8 mouse cellular contexts compared by ENCODE assay signal in the genomic region with DNA sequence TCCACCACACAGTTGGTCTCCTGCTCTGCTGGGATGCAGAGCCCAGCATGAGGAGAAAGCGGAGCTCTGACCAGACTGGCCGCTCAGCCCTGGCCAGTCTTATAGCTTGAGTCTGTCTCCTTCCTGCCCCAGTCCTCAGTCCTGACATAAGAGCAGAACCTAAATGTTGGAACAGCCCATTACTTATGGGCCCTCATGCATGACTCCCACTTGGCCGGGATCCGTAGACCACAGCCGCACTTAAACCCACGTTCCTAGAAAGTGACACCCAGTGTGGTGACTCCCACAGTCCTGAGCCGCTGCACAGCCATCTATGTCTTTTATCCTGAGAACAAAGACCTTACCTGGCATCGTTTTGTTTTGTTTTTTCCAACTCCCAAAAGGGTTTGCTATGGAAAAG. TPM values are rescaled to one million over a fixed set of nuclear protein-coding genes. Genes with fewer than 3 reads are reported as not detected.
DNase-seq lines count a peak whose midpoint lies in the region; ATAC-seq and TF ChIP-seq lines count a peak whose summit lies in the region.

No protein-coding gene starts in this region.

- H3K27me3 ChIP-seq in heart, adult 2 months (ENCODE audit: control insufficient read depth, insufficient read depth, low read length): no peaks in the 10 kb centered on the region
- no peaks in the 10 kb centered on the region for H3K27me3 ChIP-seq in lung, embryonic 14.5 days (ENCODE audit: insufficient read depth, low read length)
- no peaks in the 10 kb centered on the region for H3K27me3 ChIP-seq in intestine, embryonic 15.5 days (replicated peaks)
- no peaks in the 10 kb centered on the region for H3K27me3 ChIP-seq in stomach, embryonic 14.5 days (ENCODE audit: control insufficient read depth, insufficient read depth, low read length)

- no peak for TF ChIP-seq POLR2A in heart, adult 2 months (IDR thresholded peaks at IDR 0.05; ENCODE audit: insufficient read depth, low read depth, low read length)

- peak overlapping the region; percentile 99 for H3K4me3 ChIP-seq in heart, adult 2 months
- peak overlapping the region; percentile 85 for H3K4me3 ChIP-seq in lung, embryonic 14.5 days (ENCODE audit: low read depth, low read length)
- H3K4me3 ChIP-seq in intestine, embryonic 15.5 days (replicated peaks): peak overlapping the region; percentile 17
- peak overlapping the region; percentile 71; the same call in 1 of the 2 replicates for H3K4me3 ChIP-seq in stomach, embryonic 14.5 days (ENCODE audit: low read depth, low read length)

- H3K4me1 ChIP-seq in heart, adult 2 months (ENCODE audit: control insufficient read depth, insufficient read depth, low read length): peaks cover 22% of the 10 kb centered on the region
- peaks cover 10% of the 10 kb centered on the region for H3K4me1 ChIP-seq in lung, embryonic 14.5 days (ENCODE audit: insufficient read depth)
- peaks cover 28% of the 10 kb centered on the region for H3K4me1 ChIP-seq in intestine, embryonic 15.5 days (replicated peaks)
- peaks cover 18% of the 10 kb centered on the region for H3K4me1 ChIP-seq in stomach, embryonic 14.5 days (ENCODE audit: control insufficient read depth, insufficient read depth, low read length)

- intact Hi-C loops in heart, adult 2 months (cut with DNase I): no loop called here
- intact Hi-C loops in heart, postnatal 25 days (cut with DNase I): loop anchor here (2.0 to 10.0 kb wide), 3 partner anchors 34 to 240 kb away; partner anchors contain the start of genes Cars2 and Ing1

- ATAC-seq in lung, embryonic 14.5 days (ENCODE audit: insufficient read depth): no peak
- ATAC-seq in intestine, embryonic 15.5 days: no peak
- ATAC-seq in stomach, embryonic 14.5 days (ENCODE audit: insufficient number of reproducible peaks, insufficient read depth, low FRiP score, low read depth): no peak
- no peak for ATAC-seq in inflammation-experienced regulatory T-cells, adult 6 months

- peaks cover 8% of the 10 kb centered on the region; the same call in 1 of the 2 replicates for H3K79me2 ChIP-seq in heart, adult 2 months (replicated peaks; ENCODE audit: control insufficient read depth, insufficient read depth, low read length)

- TF ChIP-seq EP300 in heart, adult 2 months (IDR thresholded peaks at IDR 0.05; ENCODE audit: insufficient read depth, low read depth, low read length): no peak

- H3K27ac ChIP-seq in heart, adult 2 months: peak overlapping the region; percentile 100
- no peak overlapping the region for H3K27ac ChIP-seq in lung, embryonic 14.5 days (ENCODE audit: low read depth)
- no peak overlapping the region for H3K27ac ChIP-seq in intestine, embryonic 15.5 days
- no peak overlapping the region for H3K27ac ChIP-seq in stomach, embryonic 14.5 days (ENCODE audit: low read length)

- H3K36me3 ChIP-seq in heart, adult 2 months (ENCODE audit: control insufficient read depth, insufficient read depth, low read length): peaks cover 7% of the 10 kb centered on the region
- H3K36me3 ChIP-seq in lung, embryonic 14.5 days (ENCODE audit: insufficient read depth): peaks cover 22% of the 10 kb centered on the region; the same call in 1 of the 2 replicates
- H3K36me3 ChIP-seq in intestine, embryonic 15.5 days: no peaks in the 10 kb centered on the region
- H3K36me3 ChIP-seq in stomach, embryonic 14.5 days (ENCODE audit: control insufficient read depth, insufficient read depth, low read length): no peaks in the 10 kb centered on the region

- no peaks in the 10 kb centered on the region for H3K9me3 ChIP-seq in lung, embryonic 14.5 days (ENCODE audit: low read depth, low read length)
- H3K9me3 ChIP-seq in intestine, embryonic 15.5 days: no peaks in the 10 kb centered on the region
- H3K9me3 ChIP-seq in stomach, embryonic 14.5 days (ENCODE audit: control insufficient read depth, low read depth, low read length): no peaks in the 10 kb centered on the region

- 61% methylated on average over 8 of the region's 8 CpGs for WGBS in heart, adult 2 months
- WGBS in lung, embryonic 14.5 days: 83% methylated on average over 8 of the region's 8 CpGs
- 88% methylated on average over 8 of the region's 8 CpGs for WGBS in intestine, embryonic 15.5 days
- WGBS in stomach, embryonic 14.5 days: 86% methylated on average over 8 of the region's 8 CpGs

- TF ChIP-seq CTCF in heart, adult 2 months (IDR thresholded peaks at IDR 0.05): no peak
- TF ChIP-seq CTCF in lung, embryonic 14.5 days (IDR thresholded peaks at IDR 0.05; ENCODE audit: low read depth): no peak

- H3K9ac ChIP-seq in heart, adult 2 months (ENCODE audit: low read depth, low read length): peak overlapping the region; percentile 98
- H3K9ac ChIP-seq in lung, embryonic 14.5 days: peak overlapping the region; percentile 95; the same call in 1 of the 2 replicates
- H3K9ac ChIP-seq in intestine, embryonic 15.5 days: 0 out of 2 replicates have a peak overlapping the region, but pooled peaks have one; percentile 10
- peak overlapping the region; percentile 11; the same call in 1 of the 2 replicates for H3K9ac ChIP-seq in stomach, embryonic 14.5 days (replicated peaks; ENCODE audit: low read depth, low read length)

- peak overlapping the region; percentile 94 for H3K4me2 ChIP-seq in lung, embryonic 14.5 days
- H3K4me2 ChIP-seq in intestine, embryonic 15.5 days (replicated peaks): peak overlapping the region; percentile 91
- H3K4me2 ChIP-seq in stomach, embryonic 14.5 days (replicated peaks; ENCODE audit: low read depth, low read length): peak overlapping the region; percentile 82

- DNase-seq in heart, adult 2 months: no peak
- DNase-seq in heart, postnatal 25 days (ENCODE audit: low spot score): no peak
- no peak for DNase-seq in lung, embryonic 14.5 days
- no peak for DNase-seq in lung, postnatal 4 days
- no peak for DNase-seq in cerebellum, adult 9-11 months

RNA-seq across cellular contexts. Expression of gene Col4a1, which starts 2.0 kb away (rescaled TPM):
- 100 to 1,000 TPM; 221 to 311 TPM for total RNA-seq in heart, adult 2 months (2021)
- 258 and 384 TPM in 2 replicates for polyA plus RNA-seq in heart, adult 2 months (2012; rRNA removed)
- 100 to 1,000 TPM; 537 to 622 TPM for total RNA-seq in heart, postnatal 25 days (2021)
- polyA plus RNA-seq in lung, embryonic 14.5 days (2014; fragmentation: Nextera tagmentation; extraction: Ambion mirVana): 372 and 389 TPM in 2 replicates
- polyA plus RNA-seq in intestine, embryonic 15.5 days (2015; fragmentation: Nextera tagmentation; extraction: Ambion mirVana): 161 and 170 TPM in 2 replicates
- 216 and 233 TPM in 2 replicates for polyA plus RNA-seq in stomach, embryonic 14.5 days (2014; fragmentation: Nextera tagmentation; extraction: Ambion mirVana)
- polyA plus RNA-seq in inflammation-experienced regulatory T-cells, adult 6 months (2017; shearing (Covaris generic)): under 1 TPM in 1 of 3 experiments, not detected in 2; 0.40 TPM

RNA-seq across cellular contexts. Expression of gene Col4a2, which starts 2.0 kb away (rescaled TPM):
- total RNA-seq in heart, adult 2 months (2021): 100 to 1,000 TPM; 139 to 172 TPM
- polyA plus RNA-seq in heart, adult 2 months (2012; rRNA removed): 104 and 139 TPM in 2 replicates
- 100 to 1,000 TPM; 292 to 338 TPM for total RNA-seq in heart, postnatal 25 days (2021)
- polyA plus RNA-seq in lung, embryonic 14.5 days (2014; fragmentation: Nextera tagmentation; extraction: Ambion mirVana): 103 and 111 TPM in 2 replicates
- 60.2 and 61.4 TPM in 2 replicates for polyA plus RNA-seq in intestine, embryonic 15.5 days (2015; fragmentation: Nextera tagmentation; extraction: Ambion mirVana)
- polyA plus RNA-seq in stomach, embryonic 14.5 days (2014; fragmentation: Nextera tagmentation; extraction: Ambion mirVana): 57.1 and 63.8 TPM in 2 replicates
- not detected for polyA plus RNA-seq in inflammation-experienced regulatory T-cells, adult 6 months (2017; shearing (Covaris generic))

Comparison
In these comparisons a context has a peak if more than half of its experiments do, and no peak if none do; other contexts are left out.
1. H3K4me3 ChIP-seq: peak in every context shown above with its lines; median percentile 99 in heart, adult 2 months; 85 in lung, embryonic 14.5 days; 71 in stomach, embryonic 14.5 days; 17 in intestine, embryonic 15.5 days.
2. H3K9ac ChIP-seq: peak in every context shown above with its lines; median percentile 98 in heart, adult 2 months; 95 in lung, embryonic 14.5 days; 11 in stomach, embryonic 14.5 days; 10 in intestine, embryonic 15.5 days.
3. RNA of gene Col4a1, which starts 2.0 kb away (polyA plus RNA-seq): 372 to 389 TPM in lung, embryonic 14.5 days, 258 to 384 TPM in heart, adult 2 months, 216 to 233 TPM in stomach, embryonic 14.5 days and 161 to 170 TPM in intestine, embryonic 15.5 days; 0.40 TPM in inflammation-experienced regulatory T-cells, adult 6 months; every median in the first group is over 100 times any median in the second.
4. RNA of gene Col4a2, which starts 2.0 kb away (polyA plus RNA-seq): 103 to 111 TPM in lung, embryonic 14.5 days, 104 to 139 TPM in heart, adult 2 months, 60.2 to 61.4 TPM in intestine, embryonic 15.5 days and 57.1 to 63.8 TPM in stomach, embryonic 14.5 days; not detected in inflammation-experienced regulatory T-cells, adult 6 months; every median in the first group is over 10 times any median in the second.
5. Peak in every context shown above with its lines, with median percentiles within 50 percentile points of each other: H3K4me2 ChIP-seq.